Mouse (Mus musculus) liver, embryonic 14.5 days (tissue): ENCODE results near the gene Adgrf3. TPM values are rescaled to one million over a fixed set of nuclear protein-coding genes. Genes with fewer than 3 reads are reported as not detected.

Source experiments
- ATAC-seq: fragments of 200-750 bp; cut with Nextera tagmentation; 2 replicates; pipeline ENCODE4 v1.8.0; 2017; ENCODE audit warnings: moderate number of reproducible peaks, mild to moderate bottlenecking, moderate library complexity; ENCODE audit not compliant: insufficient read depth
- DNase-seq, 3 experiments: peaks; one replicate each; pipeline ENCODE4 v3.0.0-alpha.2; 2012 to 2013; ENCODE audit warnings: low read depth in 3 of 3, low spot score in 3 of 3
- H3K27ac ChIP-seq: fragments of 300-500 bp; sonication (generic); 2 replicates; pipeline ENCODE4 v1.5.1; 2014; ENCODE audit warnings: moderate library complexity, mild to moderate bottlenecking, control low read depth, inconsistent platforms
- H3K27me3 ChIP-seq: fragments of 300-500 bp; sonication (generic); 2 replicates; pipeline ENCODE4 v1.6.1; 2014; ENCODE audit warnings: mild to moderate bottlenecking, low read length, moderate library complexity; ENCODE audit not compliant: control insufficient read depth, insufficient read depth
- H3K36me3 ChIP-seq: fragments of 300-500 bp; sonication (generic); replicated peaks from 2 replicates; pipeline ENCODE4 v1.6.1; 2014; ENCODE audit warnings: low read depth; ENCODE audit not compliant: control insufficient read depth, insufficient read depth
- H3K4me1 ChIP-seq, 2 experiments: fragments of 200-500 bp in 1 of 2; fragments of 300-500 bp in 1 of 2; sonication (generic) in 1 of 2; replicated peaks; 2 replicates each; pipeline ENCODE4 v1.6.1; 2012 to 2014; ENCODE audit warnings: antibody characterized with exemption in 1 of 2, inconsistent platforms in 1 of 2, low read length in 1 of 2; ENCODE audit not compliant: control insufficient read depth in 2 of 2, insufficient read depth in 2 of 2
- H3K4me2 ChIP-seq: fragments of 300-500 bp; sonication (generic); 2 replicates; pipeline ENCODE4 v1.6.1; 2014; ENCODE audit warnings: low read depth, mild to moderate bottlenecking, control low read depth, moderate library complexity
- H3K4me3 ChIP-seq, 2 experiments: fragments of 200-500 bp in 1 of 2; fragments of 300-500 bp in 1 of 2; sonication (generic) in 1 of 2; 2 replicates each; pipeline ENCODE4 v1.5.1; 2012 to 2014; ENCODE audit warnings: low read depth in 2 of 2, low read length in 2 of 2, mild to moderate bottlenecking in 2 of 2, control low read depth in 1 of 2, inconsistent platforms in 1 of 2, moderate library complexity in 1 of 2; ENCODE audit not compliant: insufficient read depth in 1 of 2
- H3K9ac ChIP-seq: fragments of 300-500 bp; sonication (generic); replicated peaks from 2 replicates; pipeline ENCODE4 v1.6.1; 2014; ENCODE audit warnings: mild to moderate bottlenecking, control low read depth, moderate library complexity
- H3K9me3 ChIP-seq: fragments of 300-500 bp; sonication (generic); 2 replicates; pipeline ENCODE4 v1.6.1; 2016; ENCODE audit warnings: low read length, mixed read lengths; ENCODE audit not compliant: control insufficient read depth
- CTCF ChIP-seq: IDR thresholded peaks from 2 replicates; pipeline ENCODE4 v1.5.1; 2016; ENCODE audit warnings: antibody characterized with exemption, low read depth, control low read depth
- EP300 ChIP-seq: IDR thresholded peaks from 2 replicates; pipeline ENCODE4 v1.6.1; 2016; ENCODE audit warnings: antibody characterized with exemption, low read depth
- WGBS: fragments of 180-500 bp; shearing (Covaris S2); extraction: QIAGEN DNeasy Blood & Tissue Kit; methylation state at CpG from one replicate; pipeline ENCODE4 v1.1.7; 2014; ENCODE audit not compliant: insufficient replicate concordance; 5-methylcytosine and 5-hydroxymethylcytosine counted together
- polyA plus RNA-seq, 2 experiments: library from polyadenylated mRNA; depleted of rRNA in 1 of 2; stranded (reverse) in 1 of 2; unstranded in 1 of 2; fragments of >200 nt; fragmentation: Nextera tagmentation in 1 of 2; extraction: Ambion mirVana in 1 of 2; gene quantifications; 2 replicates each; pipeline versions ENCODE4 v1.2.1 to v1.2.3; 2012 to 2014

Adgrf3 gene
- polyA plus RNA-seq, 2 experiments = 0.01 TPM; not detected in 1

DNA sequence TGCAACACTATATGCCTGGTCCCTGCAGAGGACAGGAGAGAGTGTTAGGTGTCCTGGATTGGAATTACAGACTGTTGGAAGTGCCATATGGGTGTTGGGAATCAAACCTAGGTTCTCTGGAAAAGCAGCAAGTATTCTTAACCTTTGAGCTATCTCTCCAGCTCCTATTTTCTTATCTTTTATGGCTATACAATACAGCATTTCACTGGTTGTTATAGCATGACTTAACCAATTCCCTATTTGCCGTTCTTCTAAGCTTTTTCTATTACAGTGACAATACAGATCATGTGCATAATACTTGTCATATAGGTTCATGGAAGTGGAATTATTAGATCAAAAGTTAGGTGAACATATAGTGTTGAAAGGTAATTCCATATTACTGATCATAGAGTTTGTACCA lies 43.7 kb downstream of the Adgrf3 start:
- H3K27ac ChIP-seq = no peak overlapping the region
- TF ChIP-seq CTCF = no peak
- TF ChIP-seq EP300 = no peak
- DNase-seq = no peak
- H3K9ac ChIP-seq = no peak overlapping the region
- WGBS = 73% methylated on average over 1 of the region's 1 CpGs
- no peak overlapping the region for H3K4me3 ChIP-seq
- ATAC-seq = no peak
- H3K4me1 ChIP-seq = peaks cover 0 to 1% of the 10 kb centered on the region in 2 experiments; a peak in 3 of 4 replicates
- H3K9me3 ChIP-seq = no peaks in the 10 kb centered on the region
- no peaks in the 10 kb centered on the region for H3K27me3 ChIP-seq
- no peaks in the 10 kb centered on the region; the same call in none of the 2 replicates for H3K36me3 ChIP-seq
- no peak overlapping the region for H3K4me2 ChIP-seq

GRCm38 (mm10) chr5:30159601-30160000 lies 45.9 kb downstream of the Adgrf3 start:
- 71% methylated on average over 6 of the region's 6 CpGs for WGBS
- Histone ChIP-seq H3K4me3 (no peak overlapping the region), H3K9me3 (no peaks in the 10 kb centered on the region), H3K27me3 (no peaks in the 10 kb centered on the region), H3K27ac (no peak overlapping the region), H3K4me1 (peaks cover 2 to 3% of the 10 kb centered on the region in 2 experiments), H3K4me2 (no peak overlapping the region), H3K36me3 (no peaks in the 10 kb centered on the region; the same call in 1 of the 2 replicates), H3K9ac (no peak overlapping the region)
- no peak for DNase-seq
- TF ChIP-seq EP300 (no peak), CTCF (no peak)
- ATAC-seq = no peak

GRCm38 (mm10) chr5:30155821-30156629 lies 49.5 kb downstream of the Adgrf3 start:
- Histone ChIP-seq H3K9ac (peak overlapping the region; percentile 84), H3K27ac (peak overlapping the region; percentile 73), H3K4me3 (peak overlapping the region; percentile 75 to 93), H3K36me3 (no peaks in the 10 kb centered on the region), H3K27me3 (no peaks in the 10 kb centered on the region), H3K9me3 (no peaks in the 10 kb centered on the region), H3K4me2 (peak overlapping the region; percentile 90), H3K4me1 (peaks cover 6% of the 10 kb centered on the region in 2 experiments)
- TF ChIP-seq CTCF = no peak
- no peak for TF ChIP-seq EP300
- DNase-seq (peak in 2 of 3 experiments; percentile 9 to 16), ATAC-seq (no peak)
- 12% methylated on average over 13 of the region's 13 CpGs for WGBS

DNA sequence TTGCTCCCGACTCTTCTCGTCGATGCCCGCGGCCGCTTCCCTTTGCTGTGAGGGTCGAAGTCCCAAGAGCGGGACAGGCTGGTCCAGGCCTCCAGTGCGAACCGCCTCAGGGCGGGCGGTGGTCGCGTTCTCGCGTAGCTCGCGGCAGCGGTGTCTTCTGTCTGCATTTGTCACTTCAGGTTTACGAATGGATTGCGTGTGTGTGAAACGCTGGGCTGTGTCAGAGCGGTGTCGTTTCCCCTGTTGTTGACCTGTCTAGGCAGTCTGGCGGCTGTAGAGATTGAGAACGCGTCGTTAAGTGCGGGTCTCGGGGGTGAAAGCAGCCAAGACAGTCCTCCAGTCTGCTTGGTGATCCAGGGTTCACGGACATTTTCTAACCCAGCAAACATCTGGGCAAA lies 50.1 kb downstream of the Adgrf3 start:
- under 1% methylated on average over 31 of the region's 31 CpGs for WGBS
- H3K36me3 ChIP-seq = no peaks in the 10 kb centered on the region

More for the DNA sequence above, 50.1 kb downstream of the Adgrf3 start:
- no peaks in the 10 kb centered on the region for H3K9me3 ChIP-seq
- peak overlapping the region; percentile 90 for H3K4me2 ChIP-seq
- no peaks in the 10 kb centered on the region for H3K27me3 ChIP-seq
- H3K27ac ChIP-seq = peak overlapping the region; percentile 73
- peak overlapping the region; percentile 84 for H3K9ac ChIP-seq
- peaks cover 6% of the 10 kb centered on the region in 2 experiments for H3K4me1 ChIP-seq
- peak; percentile 31 for ATAC-seq
- peak overlapping the region; percentile 75 to 93 for H3K4me3 ChIP-seq
- DNase-seq = no peak
- TF ChIP-seq EP300 (no peak), CTCF (no peak; the same call in 1 of the 2 replicates)
